Mouse (Mus musculus) heart, adult 2 months (tissue): ENCODE measurements at regions not wholly inside any gene's neighbourhood (a gene's known extent, or its start where the extent isn't known, plus 50 kb on each side); places are given as distances from the start of the nearest gene placed in this dataset.

Experiments
- DNase-seq, 2 experiments: peaks; one replicate each; pipeline ENCODE4 v3.0.0; 2021
- H3K27ac ChIP-seq: fragments of 200-600 bp; 2 replicates; pipeline ENCODE4 v1.8.1; 2022
- H3K27me3 ChIP-seq: fragments of 200-500 bp; 2 replicates; pipeline ENCODE4 v1.6.1; 2012; ENCODE audit warnings: mild to moderate bottlenecking, low read length, inconsistent platforms, mixed read lengths; ENCODE audit not compliant: control insufficient read depth, insufficient read depth
- H3K36me3 ChIP-seq: fragments of 200-500 bp; 2 replicates; pipeline ENCODE4 v1.6.1; 2012; ENCODE audit warnings: low read length, inconsistent platforms; ENCODE audit not compliant: control insufficient read depth, insufficient read depth
- H3K4me1 ChIP-seq: fragments of 200-500 bp; 2 replicates; pipeline ENCODE4 v1.6.1; 2011; ENCODE audit warnings: low read length; ENCODE audit not compliant: control insufficient read depth, insufficient read depth
- H3K4me3 ChIP-seq: fragments of 200-600 bp; 2 replicates; pipeline ENCODE4 v1.8.1; 2022
- H3K79me2 ChIP-seq: fragments of 200-500 bp; replicated peaks from 2 replicates; pipeline ENCODE4 v1.6.1; 2012; ENCODE audit warnings: mild to moderate bottlenecking, inconsistent platforms, low read length, moderate library complexity, mixed read lengths; ENCODE audit not compliant: control insufficient read depth, insufficient read depth
- H3K9ac ChIP-seq: fragments of 200-500 bp; 2 replicates; pipeline ENCODE4 v1.6.1; 2012; ENCODE audit warnings: low read depth, mild to moderate bottlenecking, control low read depth, inconsistent platforms, low read length, mixed read lengths
- CTCF ChIP-seq: fragments of 200-600 bp; IDR thresholded peaks from 2 replicates; pipeline ENCODE4 v1.8.1; 2022; ENCODE audit warnings: antibody characterized with exemption, mild to moderate bottlenecking, moderate library complexity
- EP300 ChIP-seq: fragments of 200-500 bp; IDR thresholded peaks from 2 replicates; pipeline ENCODE4 v1.6.1; 2011; ENCODE audit warnings: low read depth, low read length, control low read depth; ENCODE audit not compliant: insufficient read depth
- POLR2A ChIP-seq: fragments of 200-500 bp; IDR thresholded peaks from 2 replicates; pipeline ENCODE4 v1.6.1; 2011; ENCODE audit warnings: mild to moderate bottlenecking, low read depth, low read length, control low read depth; ENCODE audit not compliant: insufficient read depth
- whole genome bisulfite sequencing: fragments of 180-500 bp; shearing (Covaris S2); methylation state at CpG from one replicate; pipeline ENCODE4 v1.1.7; 2018; 5-methylcytosine and 5-hydroxymethylcytosine counted together
- intact Hi-C: fragments of 180-260 bp; cut with DNase I; formaldehyde crosslinking; loops from one replicate; pipeline ENCODE4 v1.15.1; 2025

- no peaks in the 10 kb centered on the region for H3K79me2 ChIP-seq
Observed at GRCm38 (mm10) chr8:8109785-8110350, 551.2 kb downstream of the Efnb2 start.

GRCm38 (mm10) chr8:8103492-8103891, 557.5 kb downstream of the Efnb2 start:
- no peak for TF ChIP-seq POLR2A
- Histone ChIP-seq H3K4me3 (no peak overlapping the region), H3K36me3 (no peaks in the 10 kb centered on the region), H3K27ac (no peak overlapping the region), H3K4me1 (no peaks in the 10 kb centered on the region), H3K27me3 (no peaks in the 10 kb centered on the region), H3K9ac (no peak overlapping the region), H3K79me2 (no peaks in the 10 kb centered on the region)
- no peak for DNase-seq
- intact Hi-C loops = no loop called here
- WGBS = 88% methylated on average over 3 of the region's 3 CpGs

More at GRCm38 (mm10) chr8:8109785-8110350, 551.2 kb downstream of the Efnb2 start:
- 45% methylated on average over 2 of the region's 2 CpGs for WGBS
- intact Hi-C loops = no loop called here
- no peaks in the 10 kb centered on the region for H3K4me1 ChIP-seq
- DNase-seq = no peak
- H3K27ac ChIP-seq = no peak overlapping the region
- H3K4me3 ChIP-seq = no peak overlapping the region
- H3K36me3 ChIP-seq = no peaks in the 10 kb centered on the region
- no peak for TF ChIP-seq POLR2A
- no peak for TF ChIP-seq CTCF
- no peak for TF ChIP-seq EP300
- H3K27me3 ChIP-seq = no peaks in the 10 kb centered on the region
- H3K9ac ChIP-seq = no peak overlapping the region

DNA sequence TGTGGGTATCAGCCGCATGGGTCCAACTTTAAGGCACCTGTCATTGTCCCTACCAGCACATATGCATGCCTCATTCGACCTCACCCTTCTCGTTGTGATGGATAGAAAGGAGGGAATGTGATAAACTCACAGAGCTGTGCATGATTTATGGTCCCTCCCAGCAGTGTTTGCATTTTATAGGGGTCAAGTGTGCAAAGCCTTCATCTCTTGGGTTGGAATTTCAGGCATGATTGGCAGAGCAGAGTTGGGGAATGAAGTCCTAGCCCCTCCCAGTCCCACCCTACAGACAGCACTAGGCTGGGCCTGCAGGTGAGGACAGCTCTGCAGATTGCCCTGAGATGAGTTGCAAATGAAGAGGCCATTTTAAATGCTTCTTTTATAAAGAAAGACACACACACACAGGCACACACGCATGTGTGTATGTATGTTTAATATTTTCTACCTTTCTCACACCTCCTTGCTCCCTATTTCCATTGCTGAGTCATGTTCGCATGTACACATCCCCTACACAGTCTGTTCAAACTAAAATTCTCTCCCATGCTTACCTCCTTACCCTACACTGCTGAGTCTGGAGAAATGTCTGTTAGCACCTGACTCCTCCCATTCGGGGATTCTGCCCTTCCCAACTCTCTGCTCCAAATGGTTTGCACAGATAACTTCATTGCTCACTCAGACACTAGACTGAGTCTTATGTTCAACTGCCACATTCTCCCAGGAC, 558.9 kb downstream of the Efnb2 start:
- Histone ChIP-seq H3K9ac (no peak overlapping the region), H3K79me2 (no peaks in the 10 kb centered on the region), H3K4me1 (no peaks in the 10 kb centered on the region), H3K36me3 (no peaks in the 10 kb centered on the region), H3K4me3 (no peak overlapping the region), H3K27ac (no peak overlapping the region), H3K27me3 (no peaks in the 10 kb centered on the region)
- DNase-seq = no peak
- TF ChIP-seq EP300 (no peak), POLR2A (no peak), CTCF (no peak)
- 85% methylated on average over 6 of the region's 6 CpGs for WGBS
- intact Hi-C loops = no loop called here

- no peak for DNase-seq
- no peak for TF ChIP-seq POLR2A
- no peak for TF ChIP-seq EP300
- TF ChIP-seq CTCF = no peak
- no peaks in the 10 kb centered on the region for H3K36me3 ChIP-seq
- H3K27me3 ChIP-seq = no peaks in the 10 kb centered on the region
- intact Hi-C loops = no loop called here
- H3K4me1 ChIP-seq = no peaks in the 10 kb centered on the region
- H3K27ac ChIP-seq = no peak overlapping the region
- H3K4me3 ChIP-seq = no peak overlapping the region
- no peak overlapping the region for H3K9ac ChIP-seq
- H3K79me2 ChIP-seq = no peaks in the 10 kb centered on the region
Observed at GRCm38 (mm10) chr8:8092551-8092950, 568.5 kb downstream of the Efnb2 start.

DNA sequence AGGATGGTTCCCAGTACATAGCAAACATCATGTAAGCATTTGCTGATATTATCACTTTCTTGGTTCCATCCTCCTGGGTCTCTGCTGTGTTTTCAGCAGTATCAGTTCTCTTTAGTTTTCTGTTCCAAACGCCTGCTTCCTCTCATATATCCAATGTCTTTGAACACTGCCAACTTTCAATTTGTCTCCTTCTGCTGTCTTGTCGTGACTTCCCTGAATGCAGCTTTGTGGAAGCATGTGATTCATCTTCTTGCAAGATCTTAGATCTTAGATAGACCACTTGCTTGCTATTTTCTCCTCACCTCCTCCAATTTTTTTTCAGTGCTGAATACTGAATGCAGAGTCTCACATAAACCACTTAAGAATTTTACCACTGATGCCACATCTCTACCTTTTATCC, 576.4 kb downstream of the Efnb2 start:
- Histone ChIP-seq H3K4me3 (no peak overlapping the region), H3K9ac (no peak overlapping the region), H3K36me3 (no peaks in the 10 kb centered on the region), H3K27me3 (no peaks in the 10 kb centered on the region), H3K79me2 (no peaks in the 10 kb centered on the region), H3K27ac (no peak overlapping the region), H3K4me1 (no peaks in the 10 kb centered on the region)
- intact Hi-C loops = no loop called here
- WGBS = 32% methylated on average over 2 of the region's 2 CpGs
- TF ChIP-seq EP300 (no peak), POLR2A (no peak), CTCF (no peak)
- no peak for DNase-seq

DNA sequence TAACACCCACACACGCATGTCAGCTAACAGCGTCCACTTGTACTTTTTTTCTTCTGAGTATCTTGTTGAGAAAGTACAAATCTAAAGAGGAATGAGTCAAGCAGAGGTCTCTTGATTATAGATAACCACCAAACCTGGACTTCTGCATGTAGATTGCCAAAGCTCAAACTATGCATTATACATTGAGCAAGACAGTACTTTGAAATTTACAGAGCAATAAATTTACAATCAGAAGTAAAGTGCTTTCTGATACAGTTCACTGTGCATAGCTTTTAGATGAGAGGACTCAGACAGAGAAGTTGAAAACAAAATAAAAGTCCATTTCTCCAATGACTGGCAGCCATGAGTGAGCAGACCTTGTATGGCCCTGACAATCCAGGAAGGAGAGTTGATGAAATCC, 597.0 kb downstream of the Efnb2 start:
- WGBS = 81% methylated on average over 2 of the region's 2 CpGs

More for the DNA sequence above, 597.0 kb downstream of the Efnb2 start:
- intact Hi-C loops = no loop called here
- Histone ChIP-seq H3K79me2 (no peaks in the 10 kb centered on the region), H3K4me3 (no peak overlapping the region), H3K27me3 (no peaks in the 10 kb centered on the region), H3K9ac (no peak overlapping the region), H3K4me1 (no peaks in the 10 kb centered on the region), H3K27ac (no peak overlapping the region), H3K36me3 (no peaks in the 10 kb centered on the region)
- no peak for DNase-seq
- TF ChIP-seq CTCF (no peak), POLR2A (no peak), EP300 (no peak)
